Mouse (Mus musculus): ENCODE measurements around the gene Olfr574. TPM values are rescaled to one million over a fixed set of nuclear protein-coding genes. Genes with fewer than 3 reads are reported as not detected.

The Olfr574 gene
- polyA plus RNA-seq, 1 experiment: not detected

- no peaks in the 10 kb centered on the region for H3K4me1 ChIP-seq (ENCODE audit: control insufficient read depth, insufficient read depth, low read length)
- H3K27ac ChIP-seq (ENCODE audit: insufficient read depth, low read length): no peak overlapping the region
- TF ChIP-seq POLR2A (IDR thresholded peaks at IDR 0.05; ENCODE audit: extremely low read depth, insufficient read depth, low read length) (no peak), CTCF (IDR thresholded peaks at IDR 0.05; ENCODE audit: extremely low read depth, insufficient read depth, low read length) (no peak)
- H3K4me3 ChIP-seq (ENCODE audit: insufficient read depth, low read length): no peak overlapping the region
Observed at GRCm38 (mm10) chr7:102958137-102958536, 9.9 kb downstream of the Olfr574 start.

DNA sequence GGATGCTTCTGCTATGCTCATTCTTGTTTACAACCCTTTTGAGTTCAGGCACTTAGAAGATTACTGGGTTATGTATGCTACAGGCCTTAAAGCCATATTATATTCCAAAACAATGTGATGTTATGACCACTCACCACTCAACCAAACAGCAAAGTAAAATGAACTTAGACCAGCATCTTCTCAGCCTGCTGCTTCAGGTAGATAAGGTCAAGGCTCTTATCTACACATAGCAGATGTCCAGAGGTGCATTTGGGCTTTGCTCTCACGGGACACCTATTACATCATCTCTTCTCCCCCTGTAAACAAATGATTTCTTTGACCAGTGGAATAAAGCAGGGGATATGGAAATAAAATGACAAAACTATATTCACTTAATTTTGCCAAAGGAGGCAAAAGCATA lies 10.3 kb downstream of the Olfr574 start, which contains the start of gene Olfr575:
TSS of gene Olfr575 (minus strand) at position 183 of the 400 bp plus-strand sequence.
- Histone ChIP-seq H3K4me1 (ENCODE audit: control insufficient read depth, insufficient read depth, low read length) (no peaks in the 10 kb centered on the region), H3K27ac (ENCODE audit: insufficient read depth, low read length) (no peak within 1 kb of the TSS), H3K4me3 (ENCODE audit: insufficient read depth, low read length) (no peak within 1 kb of the TSS)
- TF ChIP-seq POLR2A (IDR thresholded peaks at IDR 0.05; ENCODE audit: extremely low read depth, insufficient read depth, low read length) (no peak), CTCF (IDR thresholded peaks at IDR 0.05; ENCODE audit: extremely low read depth, insufficient read depth, low read length) (no peak)

DNA sequence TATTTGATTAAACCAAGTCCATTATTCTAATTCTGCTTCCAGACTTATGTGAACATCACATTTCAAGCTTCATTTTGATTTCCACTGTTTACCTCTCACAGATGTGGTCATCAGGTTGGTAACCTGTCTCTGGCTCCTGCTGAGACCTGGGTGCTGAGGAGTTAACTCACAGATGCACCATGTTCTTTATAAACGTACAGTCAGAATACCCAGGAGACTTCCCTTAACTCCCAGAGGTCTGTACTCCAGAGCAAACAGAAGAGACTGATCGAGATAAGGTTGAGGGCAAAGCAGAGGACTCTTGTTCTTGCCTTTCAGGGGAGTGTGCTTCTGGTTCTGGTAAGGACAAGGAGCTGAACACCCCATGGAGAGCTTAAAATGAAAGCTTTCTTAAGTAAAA lies 14.1 kb downstream of the Olfr574 start, which contains the start of gene Olfr576:
TSS of gene Olfr576 (plus strand) at position 301 of the 400 bp plus-strand sequence.
- no peak for TF ChIP-seq POLR2A (IDR thresholded peaks at IDR 0.05; ENCODE audit: extremely low read depth, insufficient read depth, low read length)
- TF ChIP-seq CTCF (IDR thresholded peaks at IDR 0.05; ENCODE audit: extremely low read depth, insufficient read depth, low read length): no peak
- no peaks in the 10 kb centered on the region for H3K4me1 ChIP-seq (ENCODE audit: control insufficient read depth, insufficient read depth, low read length)
- no peak within 1 kb of the TSS for H3K4me3 ChIP-seq (ENCODE audit: insufficient read depth, low read length)
- H3K27ac ChIP-seq (ENCODE audit: insufficient read depth, low read length): no peak within 1 kb of the TSS

DNA sequence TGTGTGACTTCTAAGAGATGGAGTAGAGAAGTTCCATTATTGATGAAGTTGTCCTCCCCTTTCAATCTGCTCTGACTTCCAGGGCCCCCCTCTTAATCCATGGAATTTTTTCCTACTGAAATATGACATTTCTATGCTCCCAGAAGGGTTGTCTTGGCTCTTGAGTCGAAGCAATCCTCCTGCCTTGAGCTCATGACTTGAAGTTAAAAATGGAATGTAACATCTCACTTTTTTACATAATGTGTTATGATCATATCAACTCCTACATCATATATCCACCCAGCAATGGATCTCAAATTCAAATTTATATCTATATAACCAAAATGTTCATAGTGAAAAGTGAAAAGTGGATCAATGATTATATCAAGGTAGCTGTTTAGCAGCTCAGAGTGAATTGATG lies 26.1 kb downstream of the Olfr574 start:
- Histone ChIP-seq H3K4me1 (ENCODE audit: control insufficient read depth, insufficient read depth, low read length) (no peaks in the 10 kb centered on the region), H3K4me3 (ENCODE audit: insufficient read depth, low read length) (no peak overlapping the region), H3K27ac (ENCODE audit: insufficient read depth, low read length) (0 out of 2 replicates have a peak overlapping the region, but pooled peaks have one; percentile 56)
- TF ChIP-seq POLR2A (IDR thresholded peaks at IDR 0.05; ENCODE audit: extremely low read depth, insufficient read depth, low read length): no peak
- no peak for TF ChIP-seq CTCF (IDR thresholded peaks at IDR 0.05; ENCODE audit: extremely low read depth, insufficient read depth, low read length)

GRCm38 (mm10) chr7:102975843-102976242 lies 27.6 kb downstream of the Olfr574 start, which contains the start of gene Olfr577:
Olfr577 (minus strand) TSS chr7:102975943.
- H3K4me3 ChIP-seq (ENCODE audit: insufficient read depth, low read length): no peak within 1 kb of the TSS
- no peak for TF ChIP-seq CTCF (IDR thresholded peaks at IDR 0.05; ENCODE audit: extremely low read depth, insufficient read depth, low read length)
- no peak for TF ChIP-seq POLR2A (IDR thresholded peaks at IDR 0.05; ENCODE audit: extremely low read depth, insufficient read depth, low read length)
- no peaks in the 10 kb centered on the region for H3K4me1 ChIP-seq (ENCODE audit: control insufficient read depth, insufficient read depth, low read length)
- H3K27ac ChIP-seq (ENCODE audit: insufficient read depth, low read length): no peak within 1 kb of the TSS

DNA sequence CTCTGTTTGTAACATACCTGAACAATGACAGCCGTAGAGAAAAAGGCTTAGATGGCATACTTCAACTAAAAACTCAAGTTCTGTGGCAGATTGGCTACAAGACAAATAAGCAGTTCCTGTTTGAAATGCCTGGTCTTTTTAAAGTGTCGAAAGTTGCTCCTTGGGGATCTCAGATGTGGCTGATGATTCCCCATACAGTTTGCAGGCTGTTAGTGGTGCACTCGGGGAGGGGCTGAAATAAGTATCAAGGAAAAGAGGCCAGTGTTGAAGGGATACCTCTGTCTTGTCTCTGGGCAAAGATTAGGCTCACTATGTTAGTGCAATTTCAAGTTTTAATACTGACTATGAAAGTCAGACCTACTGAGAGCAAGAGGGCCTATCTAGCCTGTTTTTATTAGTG lies 41.0 kb downstream of the Olfr574 start, which contains the start of gene Olfr578:
TSS of gene Olfr578 (minus strand) at position 101 of the 400 bp plus-strand sequence.
- Histone ChIP-seq H3K4me1 (ENCODE audit: control insufficient read depth, insufficient read depth, low read length) (no peaks in the 10 kb centered on the region), H3K4me3 (ENCODE audit: insufficient read depth, low read length) (no peak within 1 kb of the TSS), H3K27ac (ENCODE audit: insufficient read depth, low read length) (no peak within 1 kb of the TSS)
- TF ChIP-seq CTCF (IDR thresholded peaks at IDR 0.05; ENCODE audit: extremely low read depth, insufficient read depth, low read length) (no peak), POLR2A (IDR thresholded peaks at IDR 0.05; ENCODE audit: extremely low read depth, insufficient read depth, low read length) (no peak)

Other genes with a start within 250 kb of the Olfr574 start
- 0.40 and 0.47 TPM in 2 replicates for gene Olfr558, start 246.3 kb upstream of the Olfr574 start, polyA plus RNA-seq (2012; rRNA removed)
- not detected in 2 replicates for gene Olfr33, start 229.4 kb upstream of the Olfr574 start, polyA plus RNA-seq (2012; rRNA removed)
- gene Olfr559, start 221.0 kb upstream of the Olfr574 start, polyA plus RNA-seq (2012; rRNA removed): not detected in 2 replicates
- gene Olfr560, start 189.1 kb upstream of the Olfr574 start, polyA plus RNA-seq (2012; rRNA removed): 0.23 and 0.36 TPM in 2 replicates
- 4.7 TPM in 2 replicates for gene Olfr78, start 189.0 kb upstream of the Olfr574 start, polyA plus RNA-seq (2012; rRNA removed)
- gene Olfr561, start 177.2 kb upstream of the Olfr574 start, polyA plus RNA-seq (2012; rRNA removed): 0.08 TPM in 1 of 2 replicates, not detected in the other
- gene Olfr564, start 145.0 kb upstream of the Olfr574 start, polyA plus RNA-seq (2012; rRNA removed): not detected in 2 replicates
- not detected in 2 replicates for gene Olfr566, start 89.7 kb upstream of the Olfr574 start, polyA plus RNA-seq (2012; rRNA removed)
- gene Olfr568, start 71.3 kb upstream of the Olfr574 start, polyA plus RNA-seq (2012; rRNA removed): not detected in 2 replicates
- gene Olfr569, start 57.6 kb upstream of the Olfr574 start, polyA plus RNA-seq (2012; rRNA removed): not detected in 2 replicates
- not detected in 2 replicates for gene Olfr570, start 53.9 kb upstream of the Olfr574 start, polyA plus RNA-seq (2012; rRNA removed)
- gene Olfr571, start 30.9 kb upstream of the Olfr574 start, polyA plus RNA-seq (2012; rRNA removed): not detected in 2 replicates
- not detected in 2 replicates for gene Olfr572, start 24.1 kb upstream of the Olfr574 start, polyA plus RNA-seq (2012; rRNA removed)
- not detected in 2 replicates for gene Olfr573-ps1, start 5.9 kb upstream of the Olfr574 start, polyA plus RNA-seq (2012; rRNA removed)
- not detected in 2 replicates for gene Olfr575, start 10.3 kb downstream of the Olfr574 start, polyA plus RNA-seq (2012; rRNA removed)
- not detected in 2 replicates for gene Olfr576, start 14.2 kb downstream of the Olfr574 start, polyA plus RNA-seq (2012; rRNA removed)
- not detected in 2 replicates for gene Olfr577, start 27.5 kb downstream of the Olfr574 start, polyA plus RNA-seq (2012; rRNA removed)
- not detected in 2 replicates for gene Olfr578, start 40.9 kb downstream of the Olfr574 start, polyA plus RNA-seq (2012; rRNA removed)
- not detected in 2 replicates for gene Olfr582, start 89.6 kb downstream of the Olfr574 start, polyA plus RNA-seq (2012; rRNA removed)
- gene Olfr583, start 102.8 kb downstream of the Olfr574 start, polyA plus RNA-seq (2012; rRNA removed): not detected in 2 replicates
- gene Olfr584, start 133.4 kb downstream of the Olfr574 start, polyA plus RNA-seq (2012; rRNA removed): not detected in 2 replicates
- gene Olfr585, start 149.3 kb downstream of the Olfr574 start, polyA plus RNA-seq (2012; rRNA removed): not detected in 2 replicates
- gene Olfr586, start 177.2 kb downstream of the Olfr574 start, polyA plus RNA-seq (2012; rRNA removed): not detected in 2 replicates
- gene Olfr588-ps1, start 192.4 kb downstream of the Olfr574 start, polyA plus RNA-seq (2012; rRNA removed): not detected in 2 replicates
- not detected in 2 replicates for gene Olfr589, start 207.9 kb downstream of the Olfr574 start, polyA plus RNA-seq (2012; rRNA removed)
- not detected in 2 replicates for gene Olfr591, start 229.9 kb downstream of the Olfr574 start, polyA plus RNA-seq (2012; rRNA removed)
- gene Olfr592, start 236.3 kb downstream of the Olfr574 start, polyA plus RNA-seq (2012; rRNA removed): not detected in 2 replicates

All from cortical plate, adult 2 months (tissue).